Mouse (Mus musculus): ENCODE results near the gene Ruvbl1.

DNA sequence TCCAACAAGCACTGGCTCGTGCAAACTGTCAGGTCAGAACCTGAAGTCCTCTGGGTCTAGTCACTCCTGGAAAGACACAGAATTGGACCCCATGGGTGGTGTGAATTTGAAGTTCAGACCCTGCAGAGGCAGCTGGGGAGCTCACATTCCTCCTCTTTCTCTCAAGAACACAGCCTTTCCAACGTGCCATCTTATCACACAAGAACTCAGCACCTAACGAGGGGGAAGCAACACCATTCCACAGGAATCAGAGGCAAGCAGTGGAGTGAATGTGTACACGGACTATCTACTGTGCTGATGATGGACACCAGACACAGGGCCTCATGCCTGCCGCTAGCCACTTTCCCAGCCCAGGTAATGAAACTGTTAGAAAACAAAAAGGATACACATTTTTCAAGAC, 51.5 kb downstream of the Ruvbl1 start:
- TF ChIP-seq POLR2A (IDR thresholded peaks at IDR 0.05; ENCODE audit: insufficient read depth, low read depth, low read length) (no peak), CTCF (IDR thresholded peaks at IDR 0.05) (no peak)
